Mouse (Mus musculus) ES-Bruce4 (cell line): ENCODE measurements around the gene Krt88. TPM values are rescaled to one million over a fixed set of nuclear protein-coding genes. Genes with fewer than 3 reads are reported as not detected.

Experiments
- H3K27ac ChIP-seq: 2 replicates; pipeline ENCODE4 v1.5.1; 2012; ENCODE audit warnings: low read length, inconsistent platforms; ENCODE audit not compliant: insufficient read depth
- H3K27me3 ChIP-seq: 2 replicates; pipeline ENCODE4 v1.6.1; 2012; ENCODE audit warnings: mild to moderate bottlenecking, low read length, inconsistent platforms; ENCODE audit not compliant: control insufficient read depth, poor library complexity, insufficient read depth, severe bottlenecking
- H3K36me3 ChIP-seq: 2 replicates; pipeline ENCODE4 v1.6.1; 2012; ENCODE audit warnings: inconsistent platforms, mild to moderate bottlenecking, low read length, moderate library complexity; ENCODE audit not compliant: control insufficient read depth, poor library complexity, insufficient read depth, severe bottlenecking
- H3K4me1 ChIP-seq: one replicate; pipeline ENCODE4 v1.8.1; 2011; ENCODE audit warnings: low read length; ENCODE audit not compliant: control insufficient read depth, insufficient read depth
- H3K4me3 ChIP-seq: 2 replicates; pipeline ENCODE4 v1.5.1; 2011; ENCODE audit warnings: low read depth, mild to moderate bottlenecking, low read length
- H3K9ac ChIP-seq: 2 replicates; pipeline ENCODE4 v1.6.1; 2012; ENCODE audit warnings: low read depth, mild to moderate bottlenecking, inconsistent platforms; ENCODE audit not compliant: poor library complexity, severe bottlenecking
- H3K9me3 ChIP-seq: replicated peaks from 2 replicates; pipeline ENCODE4 v1.6.1; 2012; ENCODE audit warnings: mild to moderate bottlenecking, low read length, inconsistent platforms; ENCODE audit not compliant: control insufficient read depth, poor library complexity, insufficient read depth, severe bottlenecking
- CTCF ChIP-seq: IDR thresholded peaks from one replicate; pipeline ENCODE4 v1.8.1; 2011; ENCODE audit warnings: low read depth, low read length
- EP300 ChIP-seq: IDR thresholded peaks from 2 replicates; pipeline ENCODE4 v1.6.1; 2011; ENCODE audit warnings: low read depth, low read length; ENCODE audit not compliant: insufficient read depth
- POLR2A ChIP-seq: IDR thresholded peaks from one replicate; pipeline ENCODE4 v1.8.1; 2011; ENCODE audit warnings: low read length; ENCODE audit not compliant: insufficient read depth
- polyA plus RNA-seq: library from polyadenylated mRNA; stranded (reverse); fragments of >200 nt; gene quantifications from 2 replicates; pipeline ENCODE4 v1.2.4, GENCODE M21; 2011; ENCODE audit warnings: low read depth; ENCODE audit not compliant: missing spikeins, insufficient read depth, insufficient read length

Gene Krt88
- polyA plus RNA-seq, 1 experiment = not detected

- no peaks in the 10 kb centered on the region for H3K36me3 ChIP-seq
- no peak overlapping the region for H3K9ac ChIP-seq
- peak; percentile 89 for TF ChIP-seq EP300
- TF ChIP-seq POLR2A = no peak
- TF ChIP-seq CTCF = no peak
- H3K27ac ChIP-seq = no peak overlapping the region
- no peaks in the 10 kb centered on the region; the same call in 1 of the 2 replicates for H3K27me3 ChIP-seq
- no peak overlapping the region for H3K4me3 ChIP-seq
- H3K4me1 ChIP-seq = peaks cover 8% of the 10 kb centered on the region
- H3K9me3 ChIP-seq = no peaks in the 10 kb centered on the region
Observed at GRCm38 (mm10) chr15:101414807-101415565, 32.6 kb upstream of the Krt88 start.

- Histone ChIP-seq H3K27ac (no peak overlapping the region), H3K4me3 (no peak overlapping the region), H3K9ac (no peak overlapping the region), H3K27me3 (no peaks in the 10 kb centered on the region), H3K36me3 (no peaks in the 10 kb centered on the region), H3K4me1 (peaks cover 6% of the 10 kb centered on the region), H3K9me3 (no peaks in the 10 kb centered on the region)
- TF ChIP-seq POLR2A (no peak), EP300 (no peak), CTCF (no peak)
Observed at GRCm38 (mm10) chr15:101418950-101419349, 28.6 kb upstream of the Krt88 start.

- Histone ChIP-seq H3K9ac (no peak overlapping the region), H3K27ac (no peak overlapping the region), H3K4me3 (no peak overlapping the region), H3K9me3 (no peaks in the 10 kb centered on the region), H3K27me3 (no peaks in the 10 kb centered on the region), H3K4me1 (peaks cover 4% of the 10 kb centered on the region), H3K36me3 (no peaks in the 10 kb centered on the region)
- TF ChIP-seq EP300 (no peak), CTCF (peak; percentile 32)
Observed at GRCm38 (mm10) chr15:101420903-101421302, 26.6 kb upstream of the Krt88 start.

- no peaks in the 10 kb centered on the region for H3K27me3 ChIP-seq
- H3K27ac ChIP-seq = no peak overlapping the region
- H3K9me3 ChIP-seq = no peaks in the 10 kb centered on the region
- no peaks in the 10 kb centered on the region for H3K36me3 ChIP-seq
- TF ChIP-seq POLR2A (no peak), EP300 (no peak), CTCF (no peak)
- H3K4me3 ChIP-seq = no peak overlapping the region
- peaks cover 3% of the 10 kb centered on the region for H3K4me1 ChIP-seq
- no peak overlapping the region for H3K9ac ChIP-seq
Observed at GRCm38 (mm10) chr15:101424914-101425313, 22.6 kb upstream of the Krt88 start.

GRCm38 (mm10) chr15:101436611-101437010 lies 10.9 kb upstream of the Krt88 start:
- H3K36me3 ChIP-seq = no peaks in the 10 kb centered on the region
- TF ChIP-seq CTCF = no peak
- no peak for TF ChIP-seq POLR2A
- TF ChIP-seq EP300 = no peak
- H3K27me3 ChIP-seq = no peaks in the 10 kb centered on the region; the same call in 1 of the 2 replicates
- H3K9ac ChIP-seq = no peak overlapping the region
- no peak overlapping the region for H3K4me3 ChIP-seq
- H3K9me3 ChIP-seq = no peaks in the 10 kb centered on the region
- H3K27ac ChIP-seq = no peak overlapping the region
- no peaks in the 10 kb centered on the region for H3K4me1 ChIP-seq

GRCm38 (mm10) chr15:101438555-101438954 lies 9.0 kb upstream of the Krt88 start, which contains the start of gene Krt87:
Krt87 (minus strand) TSS chr15:101438804.
- H3K27me3 ChIP-seq = no peaks in the 10 kb centered on the region; the same call in 1 of the 2 replicates
- no peaks in the 10 kb centered on the region for H3K4me1 ChIP-seq
- H3K27ac ChIP-seq = no peak within 1 kb of the TSS
- H3K9me3 ChIP-seq = no peaks in the 10 kb centered on the region
- no peaks in the 10 kb centered on the region for H3K36me3 ChIP-seq
- H3K9ac ChIP-seq = no peak within 1 kb of the TSS
- peak within 1 kb of the TSS; percentile 17 for H3K4me3 ChIP-seq
- no peak for TF ChIP-seq POLR2A
- no peak for TF ChIP-seq CTCF
- TF ChIP-seq EP300 = no peak
